Mouse (Mus musculus) lung, adult 2 months (tissue): ENCODE measurements at regions not wholly inside any gene's neighbourhood (a gene's known extent, or its start where the extent isn't known, plus 50 kb on each side); places are given as distances from the start of the nearest gene placed in this dataset.
"Not testable (repeated sequence)": the region's sequence is repeated elsewhere in the genome, so short reads cannot be mapped to it uniquely, and the experiment has no call there.

ENCODE experiments used
- CTCF ChIP-seq: fragments of 200-500 bp; IDR thresholded peaks from 2 replicates; pipeline ENCODE4 v1.5.1; 2011; ENCODE audit warnings: mild to moderate bottlenecking, low read length, control low read depth; ENCODE audit not compliant: insufficient read depth
- POLR2A ChIP-seq: fragments of 200-500 bp; IDR thresholded peaks from 2 replicates; pipeline ENCODE4 v1.6.1; 2011; ENCODE audit warnings: low read depth, mild to moderate bottlenecking, control low read depth, low read length, borderline replicate concordance; ENCODE audit errors: extremely low read depth

DNA sequence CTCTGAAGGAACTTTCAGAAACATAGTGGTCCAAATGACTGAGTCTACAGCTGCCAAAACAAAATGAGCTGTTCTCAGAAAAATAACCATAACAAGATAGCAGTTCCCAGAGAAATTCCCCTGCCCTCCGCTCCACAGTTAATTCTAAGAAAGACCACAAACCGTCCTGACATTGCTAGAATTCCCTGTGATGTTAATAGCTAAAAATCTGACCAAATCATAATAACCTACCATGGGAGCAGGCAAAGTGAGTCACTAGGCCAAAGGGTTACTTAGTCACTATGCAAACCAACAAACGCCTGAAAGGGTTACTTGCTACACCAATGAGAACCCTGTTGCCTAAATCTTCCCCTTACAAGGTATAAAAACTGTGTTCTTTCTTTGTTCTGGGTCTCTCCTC lies 206.9 kb downstream of the Alg10b start:
- TF ChIP-seq POLR2A, CTCF: not testable (repeated sequence)
